Comparison of ENCODE assay signal across 9 mouse cellular contexts in the genomic region with DNA sequence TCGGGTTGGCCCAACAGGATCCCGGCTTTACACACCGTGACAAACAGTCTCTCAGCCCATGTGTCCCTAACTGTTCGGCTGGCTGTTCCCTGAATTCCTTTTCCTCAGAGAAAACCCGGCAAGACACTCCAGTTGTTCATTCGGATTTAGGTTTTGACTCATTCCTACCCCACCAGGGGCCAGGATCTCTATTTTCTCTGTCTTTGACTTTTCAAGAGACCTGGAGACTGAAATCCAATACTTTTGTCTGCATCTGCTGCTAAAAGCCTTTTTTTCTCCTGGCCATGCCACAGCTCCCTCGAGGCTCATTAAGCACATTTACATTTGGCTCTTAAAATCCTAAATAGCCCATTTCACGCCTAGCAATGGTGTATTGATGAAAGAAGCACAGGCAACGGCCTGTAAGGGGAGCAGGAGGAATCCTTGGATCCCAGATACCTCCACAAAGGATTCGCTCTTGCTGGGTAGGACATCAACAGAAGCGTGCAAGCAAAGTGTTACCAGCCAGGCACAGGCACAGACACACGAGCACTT.
DNase-seq lines count a peak whose midpoint lies in the region; ATAC-seq and TF ChIP-seq lines count a peak whose summit lies in the region.
"Had no signal": no experiment of that assay in that cellular context is flagged by ENCODE, and none has a peak within 500 bp of the region (broad histone marks: within the 10 kb centered on the region; RNA-seq: fewer than 3 reads in every experiment).

No protein-coding gene starts in this region.

- no peak for TF ChIP-seq CTCF in layer of hippocampus, adult 2 months (conservative IDR thresholded peaks at IDR 0.05)

- TF ChIP-seq POLR2A in myocyte (IDR thresholded peaks at IDR 0.05; ENCODE audit: insufficient read length, low read depth) = no peak

- H3K4me2 ChIP-seq in embryonic facial prominence, embryonic 15.5 days (replicated peaks) = no peak overlapping the region
- H3K4me2 ChIP-seq in hindbrain, embryonic 16.5 days (ENCODE audit: low read length) = no peak overlapping the region
- peak overlapping the region; percentile 53 for H3K4me2 ChIP-seq in myocyte (ENCODE audit: low read depth)

- intact Hi-C loops in left cerebral cortex, postnatal 25 days (cut with DNase I) = no loop called here

- no peaks in the 10 kb centered on the region for H3K79me2 ChIP-seq in myocyte (ENCODE audit: control insufficient read depth, insufficient read depth)

- H3ac ChIP-seq in myocyte (ENCODE audit: control insufficient read depth, insufficient read length) = no peak overlapping the region

- H3K9me3 ChIP-seq in embryonic facial prominence, embryonic 15.5 days (replicated peaks) = no peaks in the 10 kb centered on the region
- no peaks in the 10 kb centered on the region for H3K9me3 ChIP-seq in hindbrain, embryonic 16.5 days (ENCODE audit: control insufficient read depth, low read length)

- peaks cover 12% of the 10 kb centered on the region for H3K4me1 ChIP-seq in embryonic facial prominence, embryonic 15.5 days
- H3K4me1 ChIP-seq in hindbrain, embryonic 16.5 days (ENCODE audit: control insufficient read depth, insufficient read depth, low read depth, low read length) = no peaks in the 10 kb centered on the region; the same call in 1 of the 2 replicates

- no peaks in the 10 kb centered on the region for H3K27me3 ChIP-seq in embryonic facial prominence, embryonic 15.5 days
- no peaks in the 10 kb centered on the region for H3K27me3 ChIP-seq in hindbrain, embryonic 16.5 days (replicated peaks; ENCODE audit: control insufficient read depth, insufficient read depth, low read length)
- H3K27me3 ChIP-seq in myocyte (ENCODE audit: control insufficient read depth, insufficient read depth, insufficient read length) = no peaks in the 10 kb centered on the region

- 0 out of 2 replicates have a peak overlapping the region, but pooled peaks have one; percentile 17 for H3K27ac ChIP-seq in embryonic facial prominence, embryonic 15.5 days (replicated peaks)
- H3K27ac ChIP-seq in hindbrain, embryonic 16.5 days (ENCODE audit: low read depth, low read length) = no peak overlapping the region; the same call in 1 of the 2 replicates
- no peak overlapping the region for H3K27ac ChIP-seq in layer of hippocampus, adult 2 months

- ATAC-seq in embryonic facial prominence, embryonic 15.5 days (ENCODE audit: insufficient number of reproducible peaks, low FRiP score, low TSS enrichment, low read depth) = no peak
- ATAC-seq in hindbrain, embryonic 16.5 days = peak; percentile 94

- no peak overlapping the region for H3K4me3 ChIP-seq in embryonic facial prominence, embryonic 15.5 days (replicated peaks)
- H3K4me3 ChIP-seq in hindbrain, embryonic 16.5 days (ENCODE audit: low read length) = no peak overlapping the region
- H3K4me3 ChIP-seq in myocyte = no peak overlapping the region
- H3K4me3 ChIP-seq in layer of hippocampus, adult 2 months = no peak overlapping the region
- H3K4me3 ChIP-seq: erythroblast, embryonic 14.5 days had no signal

- peak; percentile 70 for DNase-seq in embryo, embryonic 11 days
- DNase-seq in left cerebral cortex, postnatal 25 days (ENCODE audit: low spot score in 2 of 2) = no peak
- DNase-seq in left cerebral cortex, adult 8-10 months (ENCODE audit: low spot score in 2 of 2) = no peak
- no peak for DNase-seq in layer of hippocampus, adult 2 months (ENCODE audit: low spot score in 2 of 2)
- DNase-seq: lung, adult 2 months had no signal

- H3K36me3 ChIP-seq in embryonic facial prominence, embryonic 15.5 days = no peaks in the 10 kb centered on the region
- H3K36me3 ChIP-seq in hindbrain, embryonic 16.5 days (ENCODE audit: control insufficient read depth, insufficient read depth, low read length) = no peaks in the 10 kb centered on the region
- no peaks in the 10 kb centered on the region for H3K36me3 ChIP-seq in myocyte (ENCODE audit: control insufficient read depth, insufficient read depth)

- WGBS in embryonic facial prominence, embryonic 15.5 days = 15% methylated on average over 12 of the region's 12 CpGs
- WGBS in hindbrain, embryonic 16.5 days = 9% methylated on average over 12 of the region's 12 CpGs

- H3K9ac ChIP-seq in embryonic facial prominence, embryonic 15.5 days = no peak overlapping the region
- H3K9ac ChIP-seq in hindbrain, embryonic 16.5 days (ENCODE audit: low read depth, low read length) = no peak overlapping the region

TF ChIP-seq in myocyte, 11 proteins besides CTCF, POLR2A, EP300 and RAD21:
- TF ChIP-seq CEBPB (IDR thresholded peaks at IDR 0.05; ENCODE audit: insufficient read depth, poor library complexity, severe bottlenecking) (no peak), TCF12 (IDR thresholded peaks at IDR 0.05; ENCODE audit: insufficient read depth, poor library complexity, severe bottlenecking) (peak; percentile 30)
